In genomic region chr3:40666861-40667719, GRCm38 (mm10) we compare ENCODE assay signal across 28 mouse cellular contexts. TPM values are rescaled to one million over a fixed set of nuclear protein-coding genes. Genes with fewer than 3 reads are reported as not detected.
DNase-seq lines count a peak whose midpoint lies in the region; ATAC-seq and TF ChIP-seq lines count a peak whose summit lies in the region.
"Had no signal": no experiment of that assay in that cellular context is flagged by ENCODE, and none has a peak within 500 bp of the region (broad histone marks: within the 10 kb centered on the region; RNA-seq: fewer than 3 reads in every experiment).

No protein-coding gene starts in this region.

- no peaks in the 10 kb centered on the region for H3K27me3 ChIP-seq in forebrain, embryonic 14.5 days (replicated peaks; ENCODE audit: control insufficient read depth, insufficient read depth, low read length)
- H3K27me3 ChIP-seq in cerebellum, adult 2 months (ENCODE audit: control insufficient read depth, insufficient read depth, low read length): no peaks in the 10 kb centered on the region
- H3K27me3 ChIP-seq: embryonic facial prominence, embryonic 13.5 days; liver, embryonic 15.5 days; lung, embryonic 15.5 days; megakaryocyte, embryonic 14.5 days; neural tube, embryonic 12.5 days had no signal

- peaks cover 11% of the 10 kb centered on the region; the same call in 1 of the 2 replicates for H3K4me1 ChIP-seq in forebrain, embryonic 14.5 days (ENCODE audit: control insufficient read depth, insufficient read depth, low read length)
- H3K4me1 ChIP-seq in cerebellum, adult 2 months (ENCODE audit: control insufficient read depth, insufficient read depth, low read length): no peaks in the 10 kb centered on the region
- H3K4me1 ChIP-seq: embryonic facial prominence, embryonic 13.5 days; liver, embryonic 15.5 days; lung, embryonic 15.5 days; neural tube, embryonic 12.5 days had no signal

- no peak overlapping the region for H3K4me3 ChIP-seq in forebrain, embryonic 14.5 days (ENCODE audit: low read depth, low read length)
- no peak overlapping the region for H3K4me3 ChIP-seq in cerebellum, adult 2 months (replicated peaks; ENCODE audit: insufficient read depth, low read depth, low read length)
- H3K4me3 ChIP-seq: embryonic facial prominence, embryonic 13.5 days; erythroblast, embryonic 14.5 days; heart, adult 2 months; left cerebral cortex, adult 2 months; liver, embryonic 15.5 days; lung, embryonic 15.5 days; megakaryocyte, embryonic 14.5 days; neural tube, embryonic 12.5 days had no signal

- no peak overlapping the region for H3K4me2 ChIP-seq in forebrain, embryonic 14.5 days (ENCODE audit: low read length)
- H3K4me2 ChIP-seq: embryonic facial prominence, embryonic 13.5 days; hindbrain, embryonic 14.5 days; liver, embryonic 15.5 days; lung, embryonic 15.5 days; neural tube, embryonic 12.5 days had no signal

- H3K36me3 ChIP-seq in forebrain, embryonic 14.5 days (ENCODE audit: control insufficient read depth, insufficient read depth, low read length): no peaks in the 10 kb centered on the region
- H3K36me3 ChIP-seq: liver, embryonic 15.5 days; lung, embryonic 15.5 days had no signal

- H3K9me3 ChIP-seq in forebrain, embryonic 14.5 days (replicated peaks; ENCODE audit: control insufficient read depth, low read length): no peaks in the 10 kb centered on the region
- H3K9me3 ChIP-seq: embryonic facial prominence, embryonic 13.5 days; liver, embryonic 15.5 days; lung, embryonic 15.5 days; neural tube, embryonic 12.5 days had no signal

- peak; percentile 88 for ATAC-seq in forebrain, embryonic 14.5 days

- peak overlapping the region; percentile 62; the same call in 1 of the 2 replicates for H3K27ac ChIP-seq in forebrain, embryonic 14.5 days (ENCODE audit: low read depth, low read length)
- no peak overlapping the region for H3K27ac ChIP-seq in cerebellum, adult 2 months (ENCODE audit: insufficient read depth, low read length)
- H3K27ac ChIP-seq: embryonic facial prominence, embryonic 13.5 days; heart, adult 2 months; hindbrain, embryonic 14.5 days; left cerebral cortex, adult 2 months; liver, embryonic 15.5 days; lung, embryonic 15.5 days; neural tube, embryonic 12.5 days; stomach, postnatal 0 days had no signal

- no peak for TF ChIP-seq POLR2A in cerebellum, adult 2 months (IDR thresholded peaks at IDR 0.05; ENCODE audit: borderline replicate concordance, insufficient read depth, low read length)

- TF ChIP-seq CTCF in cerebellum, adult 2 months (IDR thresholded peaks at IDR 0.05; ENCODE audit: borderline replicate concordance, insufficient read depth, low read depth, low read length): no peak

- WGBS in forebrain, embryonic 14.5 days: 25% methylated on average over 8 of the region's 8 CpGs
- 88% methylated on average over 8 of the region's 8 CpGs for WGBS in cerebellum, adult 2 months

- H3K9ac ChIP-seq in forebrain, embryonic 14.5 days (ENCODE audit: low read length): no peak overlapping the region
- H3K9ac ChIP-seq: embryonic facial prominence, embryonic 13.5 days; hindbrain, embryonic 14.5 days; liver, embryonic 15.5 days; lung, embryonic 15.5 days; neural tube, embryonic 12.5 days had no signal

- DNase-seq in Muller cell, postnatal 12 days (ENCODE audit: inconsistent ontology term): peak; percentile 42
- peak; percentile 49 for DNase-seq in brain, adult 2 months (ENCODE audit: low read depth, low spot score)
- peak; percentile 84 for DNase-seq in forebrain, embryonic 14.5 days (ENCODE audit: low spot score)
- DNase-seq in layer of hippocampus, adult 9-10 months (ENCODE audit: low spot score): peak; percentile 31
- no peak for DNase-seq in kidney, adult 18-20 months
- DNase-seq in cerebellum, adult 2 months: no peak
- no peak for DNase-seq in adrenal gland, adult 8-10 months
- DNase-seq: kidney, adult 9 months; kidney, postnatal 14 days; liver; lung, postnatal 36 days; midbrain, embryonic 14.5 days; right cerebral cortex, postnatal 14 days; thymus, adult 2 months had no signal

RNA-seq across cellular contexts. Expression of gene Slc25a31, which starts 41.6 kb away (rescaled TPM):
- polyA plus RNA-seq in forebrain, embryonic 14.5 days (2014; fragmentation: Nextera tagmentation; extraction: Ambion mirVana): 0.25 TPM in 1 of 2 replicates, not detected in the other
- 0.15 TPM in 1 of 2 replicates, not detected in the other for polyA plus RNA-seq in cerebellum, adult 2 months (2012; rRNA removed)
- under 1 TPM in 1 of 4 experiments, not detected in 3; 0.22 TPM for total RNA-seq in adrenal gland, adult 8-10 months (2022)
- total RNA-seq: adrenal gland, postnatal 14 days; gastrocnemius, postnatal 25 days; heart, postnatal 36 days; left cerebral cortex, adult 2 months had no signal
- polyA plus RNA-seq: C2C12; erythroblast, embryonic 14.5 days; stomach, postnatal 0 days had no signal

Comparison
In these comparisons a context has a peak if more than half of its experiments do, and no peak if none do; other contexts are left out.
1. DNase-seq: peak in Muller cell, postnatal 12 days (single experiment), brain, adult 2 months (single experiment), forebrain, embryonic 14.5 days (single experiment) and layer of hippocampus, adult 9-10 months (single experiment); none in kidney, adult 18-20 months (single experiment), cerebellum, adult 2 months (0 of 2) and adrenal gland, adult 8-10 months (single experiment).